Mouse (Mus musculus) MEL (cell line): ENCODE data around the gene Poc1b.

Experiments
- BHLHE40 ChIP-seq: IDR thresholded peaks from 2 replicates; pipeline ENCODE4 v1.6.1; 2012; ENCODE audit warnings: low read depth, mild to moderate bottlenecking, inconsistent platforms, low read length, improper control_type of control experiment, borderline replicate concordance
- CTCF ChIP-seq, 3 experiments: IDR thresholded peaks in 2 of 3; conservative IDR thresholded peaks in 1 of 3; 2 replicates each; pipeline ENCODE4 v1.5.1; 2011 to 2012; ENCODE audit warnings: low read length in 3 of 3, low read depth in 2 of 3, mild to moderate bottlenecking in 2 of 3, improper control_type of control experiment in 1 of 3, inconsistent platforms in 1 of 3, mixed read lengths in 1 of 3, moderate library complexity in 1 of 3; ENCODE audit not compliant: control insufficient read depth in 1 of 3, insufficient read depth in 1 of 3, poor library complexity in 1 of 3, severe bottlenecking in 1 of 3
- EP300 ChIP-seq, 2 experiments: IDR thresholded peaks; 2 replicates each; pipeline ENCODE4 v1.6.1; 2011; ENCODE audit warnings: improper control_type of control experiment in 2 of 2, low read length in 2 of 2, low read depth in 1 of 2, mild to moderate bottlenecking in 1 of 2
- ETS1 ChIP-seq: IDR thresholded peaks from 2 replicates; pipeline ENCODE4 v1.6.1; 2012; ENCODE audit warnings: low read depth, mild to moderate bottlenecking, inconsistent platforms, low read length, improper control_type of control experiment, moderate library complexity
- HCFC1 ChIP-seq: IDR thresholded peaks from 2 replicates; pipeline ENCODE4 v1.6.1; 2012; ENCODE audit warnings: low read depth, mild to moderate bottlenecking, inconsistent platforms, low read length, improper control_type of control experiment, moderate library complexity
- MAFK ChIP-seq: IDR thresholded peaks from 2 replicates; pipeline ENCODE4 v1.6.1; 2011; ENCODE audit warnings: low read depth, mild to moderate bottlenecking, low read length, improper control_type of control experiment, borderline replicate concordance
- MEF2A ChIP-seq: IDR thresholded peaks from 2 replicates; pipeline ENCODE4 v1.6.1; 2014; ENCODE audit warnings: low read depth, mild to moderate bottlenecking, inconsistent platforms, low read length, improper control_type of control experiment; ENCODE audit not compliant: poor library complexity, insufficient replicate concordance, severe bottlenecking; ENCODE audit errors: extremely low read depth
- MYC ChIP-seq: IDR thresholded peaks from 2 replicates; pipeline ENCODE4 v1.6.1; 2011; ENCODE audit warnings: low read depth, mild to moderate bottlenecking, low read length, improper control_type of control experiment, moderate library complexity
- POLR2A ChIP-seq, 2 experiments: IDR thresholded peaks; 2 replicates each; pipeline ENCODE4 v1.6.1; 2011 to 2012; ENCODE audit warnings: low read length in 2 of 2, mild to moderate bottlenecking in 2 of 2, control low read depth in 1 of 2, improper control_type of control experiment in 1 of 2, low read depth in 1 of 2, moderate library complexity in 1 of 2; ENCODE audit not compliant: control insufficient read depth in 1 of 2, insufficient read depth in 1 of 2, poor library complexity in 1 of 2
- SMC3 ChIP-seq: IDR thresholded peaks from 2 replicates; pipeline ENCODE4 v1.6.1; 2011; ENCODE audit warnings: low read depth, low read length, improper control_type of control experiment
- TAL1 ChIP-seq: IDR thresholded peaks from 2 replicates; pipeline ENCODE4 v1.6.1; 2012; ENCODE audit warnings: mild to moderate bottlenecking, inconsistent platforms, low read length, moderate library complexity, mixed read lengths
- TBP ChIP-seq: IDR thresholded peaks from 2 replicates; pipeline ENCODE4 v1.8.0; 2011; ENCODE audit warnings: low read depth, low read length, improper control_type of control experiment

DNA sequence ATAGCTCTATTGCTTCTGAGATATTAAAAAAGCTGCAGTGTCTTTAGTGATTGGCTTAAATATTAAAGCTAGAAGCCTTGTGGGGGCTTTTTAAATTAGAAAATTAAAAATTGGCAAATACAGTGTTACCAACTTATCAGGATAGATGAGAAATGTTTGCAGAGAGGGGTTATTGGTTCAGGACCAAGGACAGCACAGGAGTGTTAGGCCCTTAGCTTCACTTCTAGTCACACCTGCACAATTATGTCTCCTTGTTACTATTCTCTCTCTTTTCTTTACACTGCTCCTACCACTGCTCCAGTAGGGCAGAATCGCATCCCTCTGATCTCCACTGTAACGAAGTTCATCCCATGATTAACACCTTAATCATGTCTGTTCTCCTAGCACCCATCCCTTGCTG is 11.7 kb upstream of the Poc1b start:
- TF ChIP-seq CTCF (IDR thresholded peaks at IDR 0.05 in 2 of 3, conservative IDR thresholded peaks at IDR 0.05 in 1 of 3; ENCODE audit: control insufficient read depth in 1 of 3, insufficient read depth in 1 of 3, low read depth in 2 of 3, low read length in 3 of 3, poor library complexity in 1 of 3, severe bottlenecking in 1 of 3) (no peak), MAFK (no peak), MYC (no peak), POLR2A (IDR thresholded peaks at IDR 0.05; ENCODE audit: control insufficient read depth in 1 of 2, insufficient read depth in 1 of 2, low read depth in 1 of 2, low read length in 2 of 2, poor library complexity in 1 of 2) (no peak), BHLHE40 (no peak), SMC3 (no peak), MEF2A (no peak), HCFC1 (no peak), ETS1 (no peak), EP300 (IDR thresholded peaks at IDR 0.05; ENCODE audit: low read depth in 1 of 2, low read length in 2 of 2) (no peak), TAL1 (no peak), TBP (no peak)
